Mouse (Mus musculus) forebrain, embryonic 10.5 days (tissue): ENCODE measurements around the gene Spink8. TPM values are rescaled to one million over a fixed set of nuclear protein-coding genes. Genes with fewer than 3 reads are reported as not detected.
"Not testable (repeated sequence)": the region's sequence is repeated elsewhere in the genome, so short reads cannot be mapped to it uniquely, and the experiment has no call there.

Experiments
- DNase-seq: peaks from one replicate; pipeline ENCODE4 v3.0.0-alpha.2; 2017; ENCODE audit warnings: low spot score; ENCODE audit errors: extremely low spot score
- H3K27ac ChIP-seq: fragments of 300-500 bp; sonication (generic); 2 replicates; pipeline ENCODE4 v1.5.1; 2016; ENCODE audit warnings: mild to moderate bottlenecking
- H3K27me3 ChIP-seq: fragments of 300-500 bp; sonication (generic); 2 replicates; pipeline ENCODE4 v1.6.1; 2016; ENCODE audit warnings: mild to moderate bottlenecking; ENCODE audit not compliant: poor library complexity, severe bottlenecking
- H3K36me3 ChIP-seq: fragments of 300-500 bp; sonication (generic); replicated peaks from 2 replicates; pipeline ENCODE4 v1.6.1; 2016; ENCODE audit warnings: mild to moderate bottlenecking, moderate library complexity
- H3K4me1 ChIP-seq: fragments of 300-500 bp; sonication (generic); 2 replicates; pipeline ENCODE4 v1.6.1; 2016
- H3K4me3 ChIP-seq: fragments of 300-500 bp; sonication (generic); 2 replicates; pipeline ENCODE4 v1.5.1; 2016; ENCODE audit warnings: mild to moderate bottlenecking, moderate library complexity
- H3K9me3 ChIP-seq: fragments of 300-500 bp; sonication (generic); 2 replicates; pipeline ENCODE4 v1.6.1; 2016; ENCODE audit warnings: mild to moderate bottlenecking, moderate library complexity
- WGBS: fragments of 180-500 bp; shearing (Covaris S2); methylation state at CpG from one replicate; pipeline ENCODE4 v1.1.7; 2016; 5-methylcytosine and 5-hydroxymethylcytosine counted together
- polyA plus RNA-seq: library from polyadenylated mRNA; unstranded; fragments of >200 nt; fragmentation: Nextera tagmentation; extraction: Ambion mirVana; gene quantifications from 2 replicates; pipeline ENCODE4 v1.2.1, GENCODE M21; 2016

The Spink8 gene
- not detected in 2 replicates for polyA plus RNA-seq

GRCm38 (mm10) chr9:109811980-109812379 lies at the start of gene Spink8:
Spink8 (plus strand) TSS chr9:109812280.
- no peaks in the 10 kb centered on the region for H3K27me3 ChIP-seq
- 83% methylated on average over 1 of the region's 1 CpGs for WGBS
- no peak within 1 kb of the TSS for H3K27ac ChIP-seq
- DNase-seq = no peak
- H3K36me3 ChIP-seq = no peaks in the 10 kb centered on the region
- H3K4me1 ChIP-seq = 0 out of 2 replicates have a peak, but pooled peaks cover 4% of the 10 kb centered on the region
- no peaks in the 10 kb centered on the region for H3K9me3 ChIP-seq
- no peak within 1 kb of the TSS for H3K4me3 ChIP-seq

DNA sequence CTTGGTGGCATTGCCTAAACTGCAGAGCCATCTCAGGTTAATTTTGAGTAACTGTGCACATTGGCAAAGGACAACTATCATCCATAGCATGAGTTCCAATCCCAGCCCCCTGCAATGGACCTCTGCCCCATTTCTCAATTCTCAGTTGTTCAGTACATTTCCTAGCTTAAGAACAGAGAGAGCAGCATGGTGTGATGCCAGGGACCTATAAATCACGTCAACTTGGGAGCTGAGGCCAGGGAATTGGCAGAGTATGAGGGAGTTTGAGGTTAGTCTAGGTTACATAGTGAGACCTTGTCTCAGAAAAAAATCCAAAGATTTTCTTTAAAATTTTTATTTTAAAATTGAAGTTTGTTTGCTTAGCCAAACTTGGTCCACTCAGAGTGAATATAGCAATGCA lies 45.2 kb upstream of the Spink8 start:
- not testable (repeated sequence) for H3K4me1 ChIP-seq, H3K9me3 ChIP-seq, H3K27me3 ChIP-seq, DNase-seq, H3K4me3 ChIP-seq, H3K36me3 ChIP-seq, H3K27ac ChIP-seq
- WGBS = 73% methylated on average over 1 of the region's 1 CpGs

- H3K4me1 ChIP-seq, DNase-seq, H3K27me3 ChIP-seq, H3K27ac ChIP-seq, H3K4me3 ChIP-seq, H3K9me3 ChIP-seq, H3K36me3 ChIP-seq: not testable (repeated sequence)
- 80% methylated on average over 4 of the region's 4 CpGs for WGBS
Observed at GRCm38 (mm10) chr9:109790570-109790969, 21.5 kb upstream of the Spink8 start, which contains the start of gene Fbxw27. Fbxw27 (minus strand) TSS chr9:109790670.

DNA sequence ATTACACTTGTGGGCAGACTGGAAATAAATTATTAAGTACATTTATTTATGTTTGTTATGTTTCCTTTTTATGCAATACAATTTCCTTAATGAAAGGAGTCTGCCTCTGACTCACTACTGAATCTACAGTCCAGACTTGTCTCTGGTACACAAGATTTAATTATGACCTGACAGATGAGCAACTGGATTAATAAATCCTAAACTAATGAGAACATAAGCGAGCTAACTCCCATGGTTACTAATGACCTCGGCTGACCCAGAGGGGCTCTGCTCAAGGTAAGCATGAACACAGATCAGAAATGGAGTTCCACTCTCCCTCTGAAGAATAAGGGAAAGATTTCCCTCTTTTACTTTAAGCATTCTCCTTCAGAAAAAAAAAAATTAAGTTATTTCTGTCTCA lies 16.9 kb upstream of the Spink8 start:
- Histone ChIP-seq H3K9me3 (no peaks in the 10 kb centered on the region), H3K4me3 (no peak overlapping the region), H3K27ac (no peak overlapping the region), H3K4me1 (no peaks in the 10 kb centered on the region), H3K27me3 (no peaks in the 10 kb centered on the region), H3K36me3 (no peaks in the 10 kb centered on the region)
- no peak for DNase-seq
- WGBS = 93% methylated on average over 2 of the region's 2 CpGs

- 75% methylated on average over 2 of the region's 2 CpGs for WGBS
- H3K9me3 ChIP-seq = no peaks in the 10 kb centered on the region
- H3K4me3 ChIP-seq = no peak overlapping the region
- no peaks in the 10 kb centered on the region for H3K27me3 ChIP-seq
- no peak overlapping the region for H3K27ac ChIP-seq
- DNase-seq = no peak
- no peaks in the 10 kb centered on the region for H3K4me1 ChIP-seq
- no peaks in the 10 kb centered on the region for H3K36me3 ChIP-seq
Observed at GRCm38 (mm10) chr9:109795811-109796210, 16.3 kb upstream of the Spink8 start.

DNA sequence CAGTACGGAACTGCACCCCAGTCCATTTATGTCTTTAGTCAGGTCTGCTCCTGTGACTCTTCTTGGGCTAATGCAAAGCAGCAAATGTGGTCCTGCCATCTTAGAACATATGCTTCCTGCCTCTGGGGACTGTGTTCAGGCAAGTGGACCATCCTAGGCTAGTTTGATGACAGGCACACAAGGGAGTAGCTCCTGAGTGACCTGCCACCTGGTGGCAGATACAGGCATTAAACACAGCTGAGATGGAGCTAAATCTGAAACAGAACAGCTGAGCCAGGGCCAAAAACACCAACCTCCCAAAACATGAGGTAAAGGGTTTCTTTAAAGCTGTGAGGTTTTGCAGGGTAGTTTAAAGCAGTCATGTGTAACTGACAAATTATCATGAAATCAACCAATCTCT lies 14.0 kb upstream of the Spink8 start:
- no peak overlapping the region for H3K4me3 ChIP-seq
- H3K4me1 ChIP-seq = no peaks in the 10 kb centered on the region
- 86% methylated on average over 1 of the region's 1 CpGs for WGBS
- H3K36me3 ChIP-seq = no peaks in the 10 kb centered on the region
- no peak overlapping the region for H3K27ac ChIP-seq
- H3K9me3 ChIP-seq = no peaks in the 10 kb centered on the region
- DNase-seq = peak; percentile 26
- no peaks in the 10 kb centered on the region for H3K27me3 ChIP-seq

DNA sequence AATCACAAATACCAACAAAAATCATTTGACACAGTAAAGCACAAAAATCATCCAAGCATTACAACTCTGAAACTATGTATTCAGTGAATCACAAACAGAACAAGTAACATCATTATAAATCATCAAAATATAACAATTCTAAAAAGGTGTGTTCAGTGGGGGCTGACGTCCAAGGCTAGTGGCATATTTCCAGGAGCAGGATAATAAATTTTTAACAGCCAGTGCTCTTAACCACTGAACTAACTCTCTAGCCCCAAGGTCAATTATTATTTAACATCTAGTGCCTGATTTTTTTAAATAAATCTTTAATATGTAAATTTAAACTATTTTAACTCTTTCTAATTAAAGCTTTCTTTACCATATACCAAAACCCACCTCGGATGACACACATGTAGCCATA lies 6.5 kb upstream of the Spink8 start:
- not testable (repeated sequence) for H3K4me3 ChIP-seq, H3K36me3 ChIP-seq, H3K27ac ChIP-seq, H3K27me3 ChIP-seq, H3K9me3 ChIP-seq, H3K4me1 ChIP-seq, DNase-seq
- WGBS = 88% methylated on average over 2 of the region's 2 CpGs

GRCm38 (mm10) chr9:109806260-109806659 lies 5.8 kb upstream of the Spink8 start:
- WGBS = 55% methylated on average over 1 of the region's 1 CpGs
- Histone ChIP-seq H3K4me1 (no peaks in the 10 kb centered on the region), H3K36me3 (no peaks in the 10 kb centered on the region), H3K27ac (no peak overlapping the region), H3K4me3 (no peak overlapping the region), H3K27me3 (no peaks in the 10 kb centered on the region), H3K9me3 (no peaks in the 10 kb centered on the region)
- no peak for DNase-seq

- H3K27me3 ChIP-seq = no peaks in the 10 kb centered on the region
- no peak overlapping the region for H3K4me3 ChIP-seq
- H3K9me3 ChIP-seq = no peaks in the 10 kb centered on the region
- H3K27ac ChIP-seq = no peak overlapping the region
- 91% methylated on average over 2 of the region's 2 CpGs for WGBS
- no peaks in the 10 kb centered on the region for H3K36me3 ChIP-seq
- no peaks in the 10 kb centered on the region for H3K4me1 ChIP-seq
- DNase-seq = no peak
Observed at GRCm38 (mm10) chr9:109806695-109807293, 5.3 kb upstream of the Spink8 start.

DNA sequence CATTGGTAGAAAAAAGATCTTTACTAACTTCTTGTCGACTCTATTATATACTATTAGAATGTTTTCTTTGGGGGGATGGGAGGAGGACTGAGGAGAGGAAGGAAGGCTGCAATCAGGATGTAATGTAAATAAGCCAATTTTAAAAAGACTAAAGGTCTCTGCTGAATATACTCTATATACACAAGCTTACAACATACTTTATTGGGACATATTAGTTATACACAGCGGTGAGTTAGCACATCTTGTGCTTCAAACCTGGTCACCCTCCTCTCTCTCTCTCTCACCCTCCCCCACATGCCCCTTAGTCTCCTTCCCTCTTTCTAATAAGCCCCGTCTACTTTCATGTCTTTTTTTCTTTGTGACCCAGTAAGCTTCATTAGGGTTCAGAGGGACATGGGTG lies 4.2 kb upstream of the Spink8 start:
- Histone ChIP-seq H3K36me3 (no peaks in the 10 kb centered on the region), H3K27me3 (no peaks in the 10 kb centered on the region), H3K4me1 (no peaks in the 10 kb centered on the region), H3K27ac (no peak overlapping the region), H3K9me3 (no peaks in the 10 kb centered on the region), H3K4me3 (no peak overlapping the region)
- no peak for DNase-seq
- 61% methylated on average over 3 of the region's 3 CpGs for WGBS

DNA sequence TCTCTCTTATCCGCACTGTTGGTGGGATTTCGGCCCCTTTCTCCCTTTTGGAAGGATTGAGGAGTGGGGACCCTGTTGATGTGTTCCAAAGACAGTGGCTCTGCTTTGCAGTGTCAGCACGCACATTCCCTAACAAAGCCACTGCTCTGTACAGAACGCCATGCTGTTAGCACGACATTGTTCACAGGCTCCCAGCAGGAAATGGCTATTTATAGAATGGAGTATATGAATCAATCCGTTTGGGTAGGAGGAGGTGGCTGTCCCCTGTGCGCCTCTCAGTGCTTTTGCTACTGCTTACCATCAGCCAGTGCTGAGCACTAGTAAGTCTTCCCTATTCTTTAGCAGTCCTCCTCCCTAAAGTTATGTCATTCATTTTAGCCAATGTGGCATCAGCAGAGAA lies 1.3 kb downstream of the Spink8 start:
- no peak overlapping the region for H3K4me3 ChIP-seq
- DNase-seq = no peak
- WGBS = 69% methylated on average over 7 of the region's 7 CpGs

DNA sequence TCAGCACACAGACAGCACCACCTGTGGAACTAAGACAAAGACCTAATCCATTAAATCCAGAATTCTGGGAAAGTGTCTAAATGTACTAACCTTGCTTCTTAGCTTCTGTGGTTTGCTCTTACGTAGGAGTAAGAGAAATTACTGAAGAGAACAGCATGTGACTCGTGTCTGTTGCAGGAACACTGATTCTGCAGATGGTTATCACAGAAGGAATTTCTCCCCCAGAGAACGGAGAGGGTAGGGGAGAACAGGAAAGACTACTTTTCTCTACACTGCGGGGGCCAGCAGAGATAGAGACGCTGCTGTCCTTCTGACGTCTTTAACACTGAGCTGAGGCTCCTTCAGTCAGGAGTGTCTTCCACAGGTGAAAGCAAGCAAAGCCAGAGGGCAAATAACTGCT lies 4.3 kb downstream of the Spink8 start:
- 66% methylated on average over 6 of the region's 6 CpGs for WGBS
- no peak for DNase-seq
- Histone ChIP-seq H3K4me3 (no peak overlapping the region), H3K27me3 (no peaks in the 10 kb centered on the region), H3K4me1 (0 out of 2 replicates have a peak, but pooled peaks cover 4% of the 10 kb centered on the region), H3K36me3 (no peaks in the 10 kb centered on the region), H3K9me3 (no peaks in the 10 kb centered on the region), H3K27ac (no peak overlapping the region)

More for the DNA sequence above, 1.3 kb downstream of the Spink8 start:
- no peaks in the 10 kb centered on the region for H3K36me3 ChIP-seq
- H3K9me3 ChIP-seq = no peaks in the 10 kb centered on the region
- no peaks in the 10 kb centered on the region for H3K27me3 ChIP-seq
- H3K4me1 ChIP-seq = 0 out of 2 replicates have a peak, but pooled peaks cover 4% of the 10 kb centered on the region
- H3K27ac ChIP-seq = no peak overlapping the region

DNA sequence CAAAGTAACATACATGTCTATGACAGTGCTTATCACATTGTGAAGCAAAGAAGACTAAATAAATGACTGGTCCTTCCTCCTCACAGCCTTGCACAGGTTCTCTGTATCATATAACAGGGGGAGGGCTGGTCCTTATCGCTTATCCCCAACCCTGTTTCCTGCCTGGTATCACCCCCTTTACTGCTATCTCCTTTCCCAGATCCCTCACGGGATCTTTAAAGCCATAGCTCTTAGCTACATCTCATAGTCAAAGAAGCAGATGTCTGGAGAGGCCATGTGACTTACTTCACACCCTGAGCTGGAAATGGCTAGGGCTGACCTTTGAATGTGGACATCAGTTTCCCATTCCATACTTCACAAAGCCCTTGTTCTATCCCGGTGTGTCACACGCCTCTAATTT lies 13.7 kb downstream of the Spink8 start:
- H3K4me1 ChIP-seq = no peaks in the 10 kb centered on the region
- peaks cover 17% of the 10 kb centered on the region for H3K36me3 ChIP-seq
- WGBS = 60% methylated on average over 4 of the region's 4 CpGs
- no peak for DNase-seq
- no peak overlapping the region for H3K4me3 ChIP-seq
- no peaks in the 10 kb centered on the region for H3K27me3 ChIP-seq
- no peaks in the 10 kb centered on the region for H3K9me3 ChIP-seq
- H3K27ac ChIP-seq = no peak overlapping the region

GRCm38 (mm10) chr9:109826181-109826580 lies 14.1 kb downstream of the Spink8 start:
- 74% methylated on average over 5 of the region's 5 CpGs for WGBS
- DNase-seq = no peak
- Histone ChIP-seq H3K9me3 (no peaks in the 10 kb centered on the region), H3K27me3 (no peaks in the 10 kb centered on the region), H3K4me1 (no peaks in the 10 kb centered on the region), H3K4me3 (no peak overlapping the region), H3K36me3 (peaks cover 22% of the 10 kb centered on the region), H3K27ac (no peak overlapping the region)
